Mouse (Mus musculus) heart, postnatal 0 days (tissue): Measurements from ENCODE around the gene Dnah17. TPM values are rescaled to one million over a fixed set of nuclear protein-coding genes. Genes with fewer than 3 reads are reported as not detected.

Experiments
- ATAC-seq: fragments of 200-750 bp; cut with Nextera tagmentation; 2 replicates; pipeline ENCODE4 v1.8.0; 2017; ENCODE audit warnings: low read depth, moderate number of reproducible peaks, moderate library complexity; ENCODE audit not compliant: insufficient read depth
- DNase-seq: peaks from one replicate; pipeline ENCODE4 v3.0.0-alpha.2; 2016; ENCODE audit warnings: low spot score
- H3K27ac ChIP-seq: fragments of 300-500 bp; sonication (generic); 2 replicates; pipeline ENCODE4 v1.5.1; 2014; ENCODE audit warnings: low read depth, mild to moderate bottlenecking
- H3K27me3 ChIP-seq: fragments of 300-500 bp; sonication (generic); 2 replicates; pipeline ENCODE4 v1.6.1; 2014; ENCODE audit warnings: low read length, mixed read lengths; ENCODE audit not compliant: control insufficient read depth, insufficient read depth
- H3K36me3 ChIP-seq: fragments of 300-500 bp; sonication (generic); replicated peaks from 2 replicates; pipeline ENCODE4 v1.6.1; 2014; ENCODE audit warnings: low read length, mixed read lengths; ENCODE audit not compliant: control insufficient read depth, insufficient read depth
- H3K4me1 ChIP-seq: fragments of 300-500 bp; sonication (generic); 2 replicates; pipeline ENCODE4 v1.6.1; 2014; ENCODE audit warnings: antibody characterized with exemption; ENCODE audit not compliant: control insufficient read depth, insufficient read depth
- H3K4me2 ChIP-seq: fragments of 300-500 bp; sonication (generic); 2 replicates; pipeline ENCODE4 v1.6.1; 2014; ENCODE audit warnings: low read depth, mild to moderate bottlenecking, low read length, moderate library complexity
- H3K4me3 ChIP-seq: fragments of 300-500 bp; sonication (generic); 2 replicates; pipeline ENCODE4 v1.5.1; 2014; ENCODE audit warnings: low read depth, low read length
- H3K9ac ChIP-seq: fragments of 300-500 bp; sonication (generic); replicated peaks from 2 replicates; pipeline ENCODE4 v1.6.1; 2014; ENCODE audit warnings: low read depth, low read length, mixed read lengths
- H3K9me3 ChIP-seq: fragments of 300-500 bp; sonication (generic); replicated peaks from 2 replicates; pipeline ENCODE4 v1.6.1; 2016; ENCODE audit warnings: low read length; ENCODE audit not compliant: control insufficient read depth
- CTCF ChIP-seq: IDR thresholded peaks from 2 replicates; pipeline ENCODE4 v1.5.1; 2016; ENCODE audit warnings: antibody characterized with exemption, control low read depth, low read depth
- EP300 ChIP-seq: IDR thresholded peaks from 2 replicates; pipeline ENCODE4 v1.6.1; 2016; ENCODE audit warnings: antibody characterized with exemption, low read depth
- WGBS: fragments of 180-500 bp; shearing (Covaris S2); extraction: QIAGEN DNeasy Blood & Tissue Kit; methylation state at CpG from one replicate; pipeline ENCODE4 v1.1.7; 2014; 5-methylcytosine and 5-hydroxymethylcytosine counted together
- polyA plus RNA-seq: library from polyadenylated mRNA; unstranded; fragments of >200 nt; fragmentation: Nextera tagmentation; extraction: Ambion mirVana; gene quantifications from 2 replicates; pipeline ENCODE4 v1.2.1, GENCODE M21; 2015
- total RNA-seq: library from RNA; depleted of rRNA; stranded (reverse); fragments of >200 nt; gene quantifications from 2 replicates; pipeline ENCODE4 v1.2.3, GENCODE M21; 2014; ENCODE audit warnings: low replicate concordance; rRNA removed

The Dnah17 gene
- 0.31 TPM in 1 of 2 replicates, not detected in the other for total RNA-seq
- 0.01 and 0.04 TPM in 2 replicates for polyA plus RNA-seq

- H3K36me3 ChIP-seq: no peaks in the 10 kb centered on the region
- H3K27me3 ChIP-seq: no peaks in the 10 kb centered on the region
- H3K27ac ChIP-seq: no peak within 1 kb of the TSS
- TF ChIP-seq CTCF (no peak), EP300 (no peak)
- ATAC-seq (no peak), DNase-seq (no peak)
- peaks cover 16% of the 10 kb centered on the region for H3K4me1 ChIP-seq
- no peaks in the 10 kb centered on the region for H3K9me3 ChIP-seq
- H3K9ac ChIP-seq: no peak within 1 kb of the TSS
- WGBS: 87% methylated on average over 7 of the region's 7 CpGs
- H3K4me3 ChIP-seq: no peak within 1 kb of the TSS
- H3K4me2 ChIP-seq: no peak within 1 kb of the TSS
Observed at GRCm38 (mm10) chr11:118130534-118130933, at the start of gene Dnah17. Gene Dnah17, minus strand, starts transcription at chr11:118130634.

GRCm38 (mm10) chr11:118180199-118180598, 49.8 kb upstream of the Dnah17 start:
- no peak overlapping the region for H3K4me3 ChIP-seq
- no peak for DNase-seq
- WGBS: 76% methylated on average over 7 of the region's 7 CpGs
- H3K36me3 ChIP-seq: peaks cover 89% of the 10 kb centered on the region
- H3K9me3 ChIP-seq: no peaks in the 10 kb centered on the region
- H3K27ac ChIP-seq: no peak overlapping the region
- TF ChIP-seq CTCF (no peak), EP300 (no peak)
- H3K9ac ChIP-seq: no peak overlapping the region
- H3K4me2 ChIP-seq: no peak overlapping the region
- H3K27me3 ChIP-seq: no peaks in the 10 kb centered on the region
- H3K4me1 ChIP-seq: peaks cover 26% of the 10 kb centered on the region; the same call in 1 of the 2 replicates
- ATAC-seq: no peak

GRCm38 (mm10) chr11:118178236-118178635, 47.8 kb upstream of the Dnah17 start:
- no peaks in the 10 kb centered on the region for H3K27me3 ChIP-seq
- 87% methylated on average over 5 of the region's 5 CpGs for WGBS
- no peak overlapping the region for H3K4me3 ChIP-seq
- no peaks in the 10 kb centered on the region for H3K9me3 ChIP-seq
- no peak overlapping the region for H3K27ac ChIP-seq
- no peak overlapping the region for H3K9ac ChIP-seq
- H3K36me3 ChIP-seq: peaks cover 70% of the 10 kb centered on the region
- TF ChIP-seq EP300 (no peak), CTCF (no peak)
- H3K4me1 ChIP-seq: peaks cover 41% of the 10 kb centered on the region
- H3K4me2 ChIP-seq: no peak overlapping the region
- DNase-seq (no peak), ATAC-seq (no peak)

GRCm38 (mm10) chr11:118174752-118175151, 44.3 kb upstream of the Dnah17 start:
- DNase-seq (peak; percentile 61), ATAC-seq (peak; percentile 82)
- Histone ChIP-seq H3K36me3 (peaks cover 49% of the 10 kb centered on the region), H3K4me2 (no peak overlapping the region), H3K4me3 (no peak overlapping the region), H3K27me3 (no peaks in the 10 kb centered on the region), H3K9ac (no peak overlapping the region), H3K4me1 (peaks cover 36% of the 10 kb centered on the region), H3K27ac (peak overlapping the region; percentile 70), H3K9me3 (no peaks in the 10 kb centered on the region)
- TF ChIP-seq CTCF (no peak), EP300 (no peak)
- WGBS: 26% methylated on average over 7 of the region's 7 CpGs

- no peak overlapping the region for H3K4me2 ChIP-seq
- TF ChIP-seq CTCF: no peak
- TF ChIP-seq EP300: no peak
- H3K36me3 ChIP-seq: peaks cover 45% of the 10 kb centered on the region
- H3K4me1 ChIP-seq: peaks cover 46% of the 10 kb centered on the region
- 63% methylated on average over 5 of the region's 5 CpGs for WGBS
- ATAC-seq: no peak
- H3K9ac ChIP-seq: no peak overlapping the region
- H3K9me3 ChIP-seq: no peaks in the 10 kb centered on the region
- H3K4me3 ChIP-seq: no peak overlapping the region
- DNase-seq: no peak
- H3K27me3 ChIP-seq: no peaks in the 10 kb centered on the region
- no peak overlapping the region for H3K27ac ChIP-seq
Observed at GRCm38 (mm10) chr11:118172768-118173167, 42.3 kb upstream of the Dnah17 start.

GRCm38 (mm10) chr11:118170333-118170732, 39.9 kb upstream of the Dnah17 start:
- WGBS: 36% methylated on average over 5 of the region's 5 CpGs
- H3K36me3 ChIP-seq: peaks cover 42% of the 10 kb centered on the region
- no peaks in the 10 kb centered on the region for H3K27me3 ChIP-seq
- H3K27ac ChIP-seq: peak overlapping the region; percentile 49
- H3K4me2 ChIP-seq: no peak overlapping the region
- DNase-seq (peak; percentile 53), ATAC-seq (no peak)
- H3K9ac ChIP-seq: no peak overlapping the region
- no peak overlapping the region for H3K4me3 ChIP-seq
- H3K9me3 ChIP-seq: no peaks in the 10 kb centered on the region
- TF ChIP-seq CTCF (no peak), EP300 (no peak)
- H3K4me1 ChIP-seq: peaks cover 43% of the 10 kb centered on the region
